In the genomic region with DNA sequence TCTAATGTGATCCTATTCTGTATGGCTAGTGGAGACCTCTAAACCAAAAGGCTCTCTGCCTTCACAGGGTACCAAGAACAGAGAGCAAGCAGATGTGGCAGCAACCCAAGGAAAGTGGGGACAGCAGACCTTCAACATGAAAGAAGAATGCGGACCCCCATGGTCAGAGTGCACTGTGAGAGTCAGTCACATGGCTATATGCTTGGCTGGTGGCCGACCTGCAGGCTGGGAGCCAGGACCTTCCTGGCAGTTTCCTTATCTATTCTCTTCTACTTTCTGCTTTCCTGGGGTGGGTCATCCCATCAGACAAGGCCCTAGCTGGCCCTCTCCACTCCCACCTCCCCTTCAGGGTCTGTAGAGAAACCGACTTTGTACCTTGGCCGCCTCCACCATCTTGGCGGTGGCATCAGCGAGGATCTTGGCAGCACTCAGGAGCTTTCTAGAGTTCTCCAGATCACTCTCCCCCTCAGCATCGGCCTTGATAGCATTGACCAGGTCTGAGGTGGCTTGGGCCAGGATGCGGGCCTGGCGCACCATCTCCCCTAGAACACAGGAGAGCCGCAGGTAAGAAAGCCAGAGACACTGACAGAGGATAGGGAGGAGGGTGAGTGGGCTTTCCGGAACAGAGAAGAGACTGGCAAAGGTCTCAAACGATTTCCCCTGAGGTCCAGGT, we compare ENCODE assay signal across 27 mouse cellular contexts. TPM values are rescaled to one million over a fixed set of nuclear protein-coding genes. Genes with fewer than 3 reads are reported as not detected.
DNase-seq lines count a peak whose midpoint lies in the region; ATAC-seq lines count a peak whose summit lies in the region.
"Had no signal": no experiment of that assay in that cellular context is flagged by ENCODE, and none has a peak within 500 bp of the region (broad histone marks: within the 10 kb centered on the region; RNA-seq: fewer than 3 reads in every experiment).

No protein-coding gene starts in this region.

- peaks cover 99% of the 10 kb centered on the region for H3K36me3 ChIP-seq in kidney, embryonic 16.5 days (ENCODE audit: insufficient read depth, low read length)

- ATAC-seq in kidney, embryonic 16.5 days (ENCODE audit: low FRiP score, low TSS enrichment) = no peak
- ATAC-seq: activated CD4-positive, CD25-positive, alpha-beta regulatory T cell, adult 4 months; forebrain, embryonic 13.5 days; inflammation-experienced regulatory T-cells, adult 6 months had no signal

- no peak overlapping the region for H3K27ac ChIP-seq in kidney, embryonic 16.5 days (ENCODE audit: low read length)
- H3K27ac ChIP-seq: embryonic facial prominence, embryonic 13.5 days; forebrain, embryonic 13.5 days; hindbrain, embryonic 13.5 days; limb, embryonic 15.5 days; liver, embryonic 14.5 days; midbrain, embryonic 12.5 days; neural tube, embryonic 12.5 days had no signal

- H3K4me3 ChIP-seq in kidney, embryonic 16.5 days (ENCODE audit: low read length) = no peak overlapping the region
- H3K4me3 ChIP-seq: embryonic facial prominence, embryonic 13.5 days; forebrain, embryonic 13.5 days; heart, embryonic 12.5 days; hindbrain, embryonic 13.5 days; limb, embryonic 15.5 days; midbrain, embryonic 12.5 days; neural tube, embryonic 12.5 days had no signal

- H3K9me3 ChIP-seq in kidney, embryonic 16.5 days (ENCODE audit: low read length) = no peaks in the 10 kb centered on the region
- H3K9me3 ChIP-seq: embryonic facial prominence, embryonic 13.5 days; forebrain, embryonic 13.5 days; heart, embryonic 12.5 days; hindbrain, embryonic 13.5 days; limb, embryonic 15.5 days; midbrain, embryonic 12.5 days; neural tube, embryonic 12.5 days had no signal

- 92% methylated on average over 12 of the region's 12 CpGs for WGBS in kidney, embryonic 16.5 days

- no peaks in the 10 kb centered on the region for H3K27me3 ChIP-seq in kidney, embryonic 16.5 days (ENCODE audit: insufficient read depth, low read length)
- H3K27me3 ChIP-seq: embryonic facial prominence, embryonic 13.5 days; forebrain, embryonic 13.5 days; heart, embryonic 12.5 days; hindbrain, embryonic 13.5 days; limb, embryonic 15.5 days; midbrain, embryonic 12.5 days; neural tube, embryonic 12.5 days had no signal

- no peak overlapping the region for H3K4me2 ChIP-seq in kidney, embryonic 16.5 days (replicated peaks; ENCODE audit: low read depth, low read length)
- H3K4me2 ChIP-seq: embryonic facial prominence, embryonic 13.5 days; forebrain, embryonic 13.5 days; heart, embryonic 12.5 days; hindbrain, embryonic 13.5 days; limb, embryonic 15.5 days; lung, embryonic 14.5 days; midbrain, embryonic 12.5 days; neural tube, embryonic 12.5 days had no signal

- no peaks in the 10 kb centered on the region for H3K4me1 ChIP-seq in kidney, embryonic 16.5 days (ENCODE audit: insufficient read depth, low read length)
- H3K4me1 ChIP-seq: embryonic facial prominence, embryonic 13.5 days; forebrain, embryonic 13.5 days; heart, embryonic 12.5 days; hindbrain, embryonic 13.5 days; limb, embryonic 15.5 days; midbrain, embryonic 12.5 days; neural tube, embryonic 12.5 days had no signal

- peak; percentile 82 to 91 for DNase-seq in adrenal gland, adult (ENCODE audit: inconsistent age in 2 of 2, low spot score in 1 of 2)
- no peak for DNase-seq in adrenal gland, adult 18-20 months (ENCODE audit: low spot score in 2 of 2)
- DNase-seq in kidney, adult 11 months = peak; percentile 59
- peak; percentile 48 for DNase-seq in ovary, adult 18-20 months (ENCODE audit: low spot score)
- DNase-seq in ovary, postnatal 14 days (ENCODE audit: low spot score) = no peak
- no peak for DNase-seq in left cerebral cortex, postnatal 14 days (ENCODE audit: low spot score in 2 of 2)
- DNase-seq in thymus, postnatal 0 days (ENCODE audit: low spot score) = no peak
- DNase-seq: cerebellum, adult 8-10 months; cerebellum, postnatal 36 days; embryo, embryonic 11 days; heart, postnatal 14 days; layer of hippocampus, adult 9-11 months; left cerebral cortex, postnatal 4 days; lung, embryonic 14.5 days; thymus, adult 18-20 months; thymus, postnatal 4 days had no signal

- intact Hi-C loops in left cerebral cortex, postnatal 14 days (cut with DNase I) = no loop called here

- H3K9ac ChIP-seq in kidney, embryonic 16.5 days (replicated peaks; ENCODE audit: low read length) = no peak overlapping the region
- H3K9ac ChIP-seq: embryonic facial prominence, embryonic 13.5 days; forebrain, embryonic 13.5 days; heart, embryonic 12.5 days; limb, embryonic 15.5 days; liver, embryonic 14.5 days; lung, embryonic 14.5 days; midbrain, embryonic 12.5 days; neural tube, embryonic 12.5 days had no signal

RNA-seq across cellular contexts. Expression of a gene that starts 15.6 kb away (rescaled TPM):
- 100 to 1,000 TPM in 1 of 2 experiments, 10 to 100 TPM in 1; 95.8 to 144 TPM for total RNA-seq in adrenal gland, adult 18-20 months (2021)
- polyA plus RNA-seq in kidney, embryonic 16.5 days (2015; fragmentation: Nextera tagmentation; extraction: Ambion mirVana) = 80.2 and 83.0 TPM in 2 replicates
- 10 to 100 TPM; 68.9 to 69.2 TPM for total RNA-seq in left cerebral cortex, postnatal 14 days (2021)
- polyA plus RNA-seq in thymus, postnatal 0 days (2015; fragmentation: Nextera tagmentation; extraction: Ambion mirVana) = 51.7 and 61.2 TPM in 2 replicates

RNA-seq across cellular contexts. Expression of a gene that starts 16.0 kb away (rescaled TPM):
- 100 to 1,000 TPM; 167 to 208 TPM for total RNA-seq in adrenal gland, adult 18-20 months (2021)
- polyA plus RNA-seq in kidney, embryonic 16.5 days (2015; fragmentation: Nextera tagmentation; extraction: Ambion mirVana) = 66.5 and 69.1 TPM in 2 replicates
- 10 to 100 TPM; 53.6 to 60.4 TPM for total RNA-seq in left cerebral cortex, postnatal 14 days (2021)
- polyA plus RNA-seq in thymus, postnatal 0 days (2015; fragmentation: Nextera tagmentation; extraction: Ambion mirVana) = 80.7 and 87.0 TPM in 2 replicates

RNA-seq across cellular contexts. Expression of a gene that starts 22.9 kb away (rescaled TPM):
- 10 to 100 TPM; 33.4 to 61.7 TPM for total RNA-seq in adrenal gland, adult 18-20 months (2021)
- 233 and 312 TPM in 2 replicates for polyA plus RNA-seq in kidney, embryonic 16.5 days (2015; fragmentation: Nextera tagmentation; extraction: Ambion mirVana)
- 1 to 10 TPM; 6.0 to 7.6 TPM for total RNA-seq in left cerebral cortex, postnatal 14 days (2021)
- 28.1 and 34.2 TPM in 2 replicates for polyA plus RNA-seq in thymus, postnatal 0 days (2015; fragmentation: Nextera tagmentation; extraction: Ambion mirVana)
- polyA plus RNA-seq: activated CD4-positive, CD25-positive, alpha-beta regulatory T cell, adult 4 months; inflammation-experienced regulatory T-cells, adult 6 months had no signal

RNA-seq across cellular contexts. Expression of a gene that starts 32.0 kb away (rescaled TPM):
- total RNA-seq in adrenal gland, adult 18-20 months (2021) = 10 to 100 TPM; 40.7 to 48.7 TPM
- polyA plus RNA-seq in kidney, embryonic 16.5 days (2015; fragmentation: Nextera tagmentation; extraction: Ambion mirVana) = 32.3 and 33.0 TPM in 2 replicates
- 10 to 100 TPM; 47.7 to 56.3 TPM for total RNA-seq in left cerebral cortex, postnatal 14 days (2021)
- 18.9 and 21.1 TPM in 2 replicates for polyA plus RNA-seq in thymus, postnatal 0 days (2015; fragmentation: Nextera tagmentation; extraction: Ambion mirVana)

RNA-seq across cellular contexts. Expression of a gene that starts 32.2 kb away (rescaled TPM):
- 1 to 10 TPM; 8.2 to 8.3 TPM for total RNA-seq in adrenal gland, adult 18-20 months (2021)
- 25.8 and 26.3 TPM in 2 replicates for polyA plus RNA-seq in kidney, embryonic 16.5 days (2015; fragmentation: Nextera tagmentation; extraction: Ambion mirVana)
- 10 to 100 TPM; 67.8 to 71.5 TPM for total RNA-seq in left cerebral cortex, postnatal 14 days (2021)
- polyA plus RNA-seq in thymus, postnatal 0 days (2015; fragmentation: Nextera tagmentation; extraction: Ambion mirVana) = 26.9 and 29.3 TPM in 2 replicates

Comparison
In these comparisons a context has a peak if more than half of its experiments do, and no peak if none do; other contexts are left out.
1. DNase-seq: peak in adrenal gland, adult (2 of 2), kidney, adult 11 months (single experiment) and ovary, adult 18-20 months (single experiment); none in adrenal gland, adult 18-20 months (0 of 2), ovary, postnatal 14 days (single experiment), left cerebral cortex, postnatal 14 days (0 of 2) and thymus, postnatal 0 days (single experiment).
2. RNA of a gene that starts 22.9 kb away (total RNA-seq): 33.4 to 61.7 TPM in adrenal gland, adult 18-20 months; 6.0 to 7.6 TPM in left cerebral cortex, postnatal 14 days; every median in the first group is over 4 times any median in the second.